Mouse (Mus musculus): ENCODE measurements around the gene Dcaf12l1. TPM values are rescaled to one million over a fixed set of nuclear protein-coding genes. Genes with fewer than 3 reads are reported as not detected.

Gene Dcaf12l1
- 18.0 and 18.6 TPM in 2 replicates for polyA plus RNA-seq (2015; fragmentation: Nextera tagmentation; extraction: Ambion mirVana)

GRCm38 (mm10) chrX:44789761-44790411 is at the start of gene Dcaf12l1:
TSS of gene Dcaf12l1 (minus strand) at chrX:44790197.

